Mouse (Mus musculus): ENCODE data around the gene Ccdc88b. TPM values are rescaled to one million over a fixed set of nuclear protein-coding genes. Genes with fewer than 3 reads are reported as not detected.
"Not testable (repeated sequence)": the region's sequence is repeated elsewhere in the genome, so short reads cannot be mapped to it uniquely, and the experiment has no call there.

The Ccdc88b gene
- polyA plus RNA-seq (2015; fragmentation: Nextera tagmentation; extraction: Ambion mirVana), result 0.22 and 0.51 TPM in 2 replicates

GRCm38 (mm10) chr19:6858031-6858430 is at the start of gene Ccdc88b:
Gene Ccdc88b (minus strand): TSS chr19:6858211.
- Histone ChIP-seq H3K36me3 (no peaks in the 10 kb centered on the region), H3K27me3 (peaks cover 21% of the 10 kb centered on the region), H3K9ac (replicated peaks) (no peak within 1 kb of the TSS), H3K4me1 (replicated peaks) (peaks cover 12% of the 10 kb centered on the region; the same call in 1 of the 2 replicates), H3K4me2 (replicated peaks) (no peak within 1 kb of the TSS), H3K9me3 (no peaks in the 10 kb centered on the region), H3K4me3 (replicated peaks) (no peak within 1 kb of the TSS), H3K27ac (no peak within 1 kb of the TSS)
- WGBS, result 85% methylated on average over 7 of the region's 7 CpGs
- ATAC-seq, result no peak

- no peak for ATAC-seq
- Histone ChIP-seq H3K9me3 (no peaks in the 10 kb centered on the region), H3K4me3 (replicated peaks) (no peak overlapping the region), H3K27me3 (no peaks in the 10 kb centered on the region), H3K9ac (replicated peaks) (no peak overlapping the region; the same call in 1 of the 2 replicates), H3K36me3 (peaks cover 48% of the 10 kb centered on the region), H3K27ac (no peak overlapping the region), H3K4me1 (replicated peaks) (peaks cover 36% of the 10 kb centered on the region), H3K4me2 (replicated peaks) (no peak overlapping the region)
- WGBS, result 91% methylated on average over 8 of the region's 8 CpGs
Observed at GRCm38 (mm10) chr19:6907094-6907493, 49.1 kb upstream of the Ccdc88b start.

DNA sequence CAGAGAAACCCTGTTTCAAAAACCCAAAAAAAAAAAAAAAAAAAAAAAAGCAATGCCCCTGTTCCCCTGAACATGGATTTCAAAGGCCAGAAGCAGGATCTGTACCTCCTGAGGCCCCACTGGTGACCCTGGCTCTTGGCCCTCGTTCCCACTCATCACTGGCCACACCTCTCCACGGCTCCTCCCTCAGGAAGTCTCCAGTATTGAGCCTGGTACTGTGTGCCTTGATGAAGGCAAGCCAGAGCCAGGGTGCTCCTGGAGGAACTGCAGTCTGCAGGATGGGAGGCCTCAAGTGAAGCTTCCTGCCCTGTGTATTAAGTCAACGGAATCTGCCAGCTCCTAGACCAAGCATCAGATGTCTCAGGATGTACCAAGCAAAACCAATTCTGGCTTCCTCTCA is 48.2 kb upstream of the Ccdc88b start:
- Histone ChIP-seq H3K4me3 (replicated peaks) (no peak overlapping the region), H3K4me2 (replicated peaks) (no peak overlapping the region), H3K27me3 (no peaks in the 10 kb centered on the region), H3K9me3 (no peaks in the 10 kb centered on the region), H3K27ac (no peak overlapping the region), H3K36me3 (peaks cover 39% of the 10 kb centered on the region), H3K9ac (replicated peaks) (no peak overlapping the region), H3K4me1 (replicated peaks) (peaks cover 29% of the 10 kb centered on the region)
- no peak for ATAC-seq
- WGBS, result 95% methylated on average over 3 of the region's 3 CpGs

DNA sequence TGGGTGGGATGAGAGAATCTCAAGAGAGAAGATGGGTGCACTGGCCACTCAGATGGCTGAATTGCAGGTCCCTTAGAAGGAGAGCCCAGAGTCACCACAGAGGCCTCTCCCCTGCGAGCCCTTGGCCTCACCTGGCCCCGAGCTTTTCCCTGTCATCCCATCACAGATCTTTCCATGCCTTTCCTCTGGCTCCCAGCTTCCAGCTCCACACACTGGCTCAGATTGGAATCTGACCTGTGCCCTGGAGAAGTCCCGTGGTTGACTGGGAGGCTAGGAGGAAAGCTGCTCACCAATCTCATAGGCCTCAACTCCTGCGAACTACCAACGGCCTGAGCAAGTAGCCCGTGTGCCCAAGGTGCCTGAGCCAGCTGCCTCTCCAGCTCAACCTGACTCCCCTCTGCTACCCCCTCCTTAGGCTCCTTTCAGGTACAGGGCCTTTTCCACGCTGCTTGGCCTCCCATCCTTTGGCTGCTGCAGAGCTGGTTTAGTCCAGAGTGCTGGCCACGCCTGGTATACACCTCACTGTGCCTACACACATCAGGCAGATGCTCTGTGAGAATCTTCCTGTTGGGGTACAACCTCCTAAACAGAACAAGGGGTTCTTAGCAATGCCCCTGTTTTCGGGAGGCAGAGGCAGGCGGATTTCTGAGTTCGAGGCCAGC is 47.6 kb upstream of the Ccdc88b start:
- H3K9ac ChIP-seq (replicated peaks), result no peak overlapping the region
- peaks cover 36% of the 10 kb centered on the region for H3K36me3 ChIP-seq
- no peak overlapping the region for H3K27ac ChIP-seq
- no peak overlapping the region for H3K4me3 ChIP-seq (replicated peaks)
- H3K9me3 ChIP-seq, result no peaks in the 10 kb centered on the region
- H3K27me3 ChIP-seq, result no peaks in the 10 kb centered on the region
- H3K4me2 ChIP-seq (replicated peaks), result no peak overlapping the region
- WGBS, result 90% methylated on average over 11 of the region's 11 CpGs
- ATAC-seq, result no peak
- peaks cover 24% of the 10 kb centered on the region for H3K4me1 ChIP-seq (replicated peaks)

DNA sequence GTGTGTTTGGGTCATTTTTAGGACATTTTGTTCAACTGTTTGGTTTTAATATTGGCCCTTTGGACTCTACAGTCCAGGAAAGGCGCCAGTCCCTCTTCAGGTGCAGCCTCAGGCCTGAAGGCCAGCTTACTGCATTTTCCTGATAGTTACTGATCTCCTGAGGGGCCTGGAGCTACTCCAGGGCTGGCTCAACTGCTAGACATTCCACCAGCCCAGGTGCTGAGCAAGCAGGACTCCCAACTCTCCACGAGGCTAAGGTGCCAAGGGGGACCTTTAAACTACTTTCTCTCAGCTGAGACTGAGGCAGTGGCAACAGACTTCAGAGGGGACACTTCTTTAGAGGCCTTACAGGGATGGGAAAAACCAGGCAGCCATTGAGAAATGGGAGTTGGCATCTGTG is 46.8 kb upstream of the Ccdc88b start:
- peaks cover 22% of the 10 kb centered on the region for H3K4me1 ChIP-seq (replicated peaks)
- H3K36me3 ChIP-seq, result peaks cover 36% of the 10 kb centered on the region
- no peaks in the 10 kb centered on the region for H3K27me3 ChIP-seq
- H3K4me3 ChIP-seq (replicated peaks), result no peak overlapping the region
- no peak overlapping the region for H3K4me2 ChIP-seq (replicated peaks)
- ATAC-seq, result no peak
- no peak overlapping the region for H3K27ac ChIP-seq
- H3K9me3 ChIP-seq, result no peaks in the 10 kb centered on the region
- 82% methylated on average over 2 of the region's 2 CpGs for WGBS
- H3K9ac ChIP-seq (replicated peaks), result no peak overlapping the region

DNA sequence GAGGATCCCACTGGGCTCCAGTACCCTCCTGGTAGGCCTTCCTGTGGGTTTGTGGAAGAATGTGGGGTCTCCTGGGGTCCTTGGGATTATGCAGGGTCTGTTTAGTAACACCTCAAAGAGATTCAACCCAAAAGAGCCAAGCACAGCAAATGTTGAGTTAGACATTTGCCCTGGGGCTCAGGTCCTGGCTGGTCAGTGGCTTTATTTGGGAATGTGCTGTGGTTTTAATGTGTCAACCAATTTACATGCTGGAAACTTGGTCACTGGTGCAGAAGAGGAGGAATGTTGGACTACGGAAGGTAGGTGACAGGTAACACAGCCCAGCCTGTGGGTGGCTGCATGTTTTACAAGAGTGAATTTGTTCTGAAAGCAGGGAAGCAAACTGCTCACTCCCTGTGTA is 45.0 kb upstream of the Ccdc88b start:
- no peak for ATAC-seq
- 83% methylated on average over 1 of the region's 1 CpGs for whole genome bisulfite sequencing
- Histone ChIP-seq H3K9ac (replicated peaks) (no peak overlapping the region), H3K4me1 (replicated peaks) (peaks cover 9% of the 10 kb centered on the region), H3K9me3 (no peaks in the 10 kb centered on the region), H3K27ac (no peak overlapping the region), H3K36me3 (peaks cover 36% of the 10 kb centered on the region), H3K27me3 (no peaks in the 10 kb centered on the region), H3K4me3 (replicated peaks) (no peak overlapping the region), H3K4me2 (replicated peaks) (no peak overlapping the region)

DNA sequence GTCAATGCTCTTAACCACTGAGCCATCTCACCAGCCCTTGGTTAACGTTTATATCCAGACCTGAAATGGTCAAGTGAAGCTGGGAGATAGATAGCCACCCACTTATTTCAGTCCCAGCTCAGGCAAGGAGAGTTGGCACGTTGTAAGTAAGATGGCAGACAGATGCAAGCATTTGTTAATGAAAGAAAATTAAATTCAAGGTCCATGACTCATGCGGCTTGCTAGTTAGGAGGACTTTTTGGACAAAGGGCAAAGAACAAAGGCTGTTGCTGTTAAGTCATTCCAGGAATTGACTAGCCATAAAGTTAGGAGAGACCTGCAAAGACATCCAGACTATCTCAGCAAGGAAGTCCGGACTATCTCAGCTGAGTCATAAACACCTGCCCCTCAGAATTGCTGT is 41.6 kb upstream of the Ccdc88b start:
- Histone ChIP-seq H3K4me1 (replicated peaks) (no peaks in the 10 kb centered on the region), H3K27ac (no peak overlapping the region), H3K27me3 (no peaks in the 10 kb centered on the region), H3K36me3 (peaks cover 12% of the 10 kb centered on the region), H3K4me2 (replicated peaks) (no peak overlapping the region), H3K4me3 (replicated peaks) (no peak overlapping the region), H3K9ac (replicated peaks) (no peak overlapping the region), H3K9me3 (0 out of 2 replicates have a peak, but pooled peaks cover 4% of the 10 kb centered on the region)
- WGBS, result 82% methylated on average over 4 of the region's 4 CpGs
- no peak for ATAC-seq

GRCm38 (mm10) chr19:6895608-6896305 is 37.7 kb upstream of the Ccdc88b start:
- not testable (repeated sequence) for H3K27ac ChIP-seq; H3K27me3 ChIP-seq; H3K9me3 ChIP-seq; H3K4me1 ChIP-seq (replicated peaks); H3K4me2 ChIP-seq (replicated peaks); H3K36me3 ChIP-seq; H3K4me3 ChIP-seq (replicated peaks); ATAC-seq; H3K9ac ChIP-seq (replicated peaks)
- 88% methylated on average over 18 of the region's 18 CpGs for WGBS

DNA sequence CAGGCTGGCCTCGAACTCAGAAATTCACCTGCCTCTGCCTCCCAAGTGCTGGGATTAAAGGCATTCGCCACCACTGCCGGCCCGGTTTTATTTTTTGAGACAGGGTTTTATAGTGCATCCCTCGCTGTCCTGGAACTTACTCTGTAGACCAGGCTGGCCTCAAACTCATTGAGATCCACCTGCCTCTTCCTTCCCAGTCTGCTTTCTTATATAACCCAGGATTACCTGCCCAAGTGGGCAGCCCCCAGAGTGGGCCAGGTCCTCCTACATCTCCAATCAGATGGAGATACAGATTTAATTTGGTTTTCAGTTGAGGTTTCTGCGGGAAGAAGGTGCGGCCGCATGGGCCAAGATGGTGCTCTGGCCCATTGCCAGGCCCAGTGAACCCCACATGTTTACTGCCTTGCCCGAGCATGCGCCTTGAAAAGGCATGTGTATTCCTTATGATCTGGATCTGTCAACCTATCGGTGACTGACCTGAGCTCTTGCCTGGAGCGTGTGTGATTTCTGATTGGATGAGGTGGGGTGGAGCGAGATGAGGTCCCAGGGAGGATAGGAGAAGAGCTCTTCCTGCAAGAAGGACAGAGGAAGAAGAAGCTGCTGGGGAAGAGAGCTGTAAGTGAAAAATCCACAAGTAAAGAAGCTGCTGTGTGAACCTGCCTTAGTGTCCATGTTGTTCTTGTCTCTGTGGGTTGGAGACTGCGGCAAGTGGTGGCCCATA is 35.9 kb upstream of the Ccdc88b start:
- 94% methylated on average over 14 of the region's 14 CpGs for WGBS
- no peak overlapping the region for H3K4me3 ChIP-seq (replicated peaks)

GRCm38 (mm10) chr19:6892512-6892911 is 34.5 kb upstream of the Ccdc88b start:
- 75% methylated on average over 4 of the region's 4 CpGs for WGBS
- Histone ChIP-seq H3K4me3 (replicated peaks) (no peak overlapping the region), H3K4me1 (replicated peaks) (no peaks in the 10 kb centered on the region), H3K27me3 (no peaks in the 10 kb centered on the region), H3K9ac (replicated peaks) (no peak overlapping the region), H3K9me3 (0 out of 2 replicates have a peak, but pooled peaks cover 4% of the 10 kb centered on the region), H3K27ac (no peak overlapping the region), H3K36me3 (no peaks in the 10 kb centered on the region), H3K4me2 (replicated peaks) (no peak overlapping the region)
- ATAC-seq, result no peak

More for the DNA sequence above, 35.9 kb upstream of the Ccdc88b start:
- Histone ChIP-seq H3K27ac (no peak overlapping the region), H3K4me1 (replicated peaks) (no peaks in the 10 kb centered on the region), H3K9ac (replicated peaks) (no peak overlapping the region), H3K9me3 (0 out of 2 replicates have a peak, but pooled peaks cover 4% of the 10 kb centered on the region), H3K27me3 (no peaks in the 10 kb centered on the region), H3K36me3 (no peaks in the 10 kb centered on the region), H3K4me2 (replicated peaks) (no peak overlapping the region)
- ATAC-seq, result no peak

DNA sequence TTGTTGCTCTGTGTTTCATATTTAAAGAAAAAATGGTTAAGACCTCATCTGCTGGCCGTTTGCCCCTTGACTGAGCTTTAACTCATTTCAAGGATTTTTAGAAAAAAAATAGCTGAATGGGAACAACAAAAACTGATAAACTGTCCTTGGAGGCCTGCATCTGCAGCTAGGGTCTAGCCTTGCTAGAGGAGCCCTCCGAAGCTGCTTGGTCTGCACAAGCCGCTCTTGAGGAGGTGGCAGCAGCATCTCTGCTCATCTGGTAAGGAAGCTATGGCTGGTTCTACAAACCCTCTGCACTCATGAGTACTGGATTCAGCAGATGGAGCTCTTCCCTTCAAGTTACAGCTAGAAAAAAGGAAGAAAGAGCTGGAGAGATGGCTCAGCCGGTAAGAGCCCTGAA is 20.0 kb upstream of the Ccdc88b start:
- 82% methylated on average over 4 of the region's 4 CpGs for WGBS

GRCm38 (mm10) chr19:6876799-6877198 is 18.8 kb upstream of the Ccdc88b start:
- Histone ChIP-seq H3K27ac (no peak overlapping the region), H3K4me2 (replicated peaks) (no peak overlapping the region), H3K4me1 (replicated peaks) (no peaks in the 10 kb centered on the region), H3K4me3 (replicated peaks) (no peak overlapping the region), H3K9ac (replicated peaks) (no peak overlapping the region), H3K36me3 (no peaks in the 10 kb centered on the region), H3K9me3 (peaks cover 10% of the 10 kb centered on the region), H3K27me3 (no peaks in the 10 kb centered on the region)
- ATAC-seq, result no peak

More for the DNA sequence above, 20.0 kb upstream of the Ccdc88b start:
- no peaks in the 10 kb centered on the region for H3K4me1 ChIP-seq (replicated peaks)
- H3K27ac ChIP-seq, result no peak overlapping the region
- no peaks in the 10 kb centered on the region for H3K27me3 ChIP-seq
- H3K9me3 ChIP-seq, result peaks cover 10% of the 10 kb centered on the region
- no peak overlapping the region for H3K4me3 ChIP-seq (replicated peaks)
- no peaks in the 10 kb centered on the region for H3K36me3 ChIP-seq
- H3K9ac ChIP-seq (replicated peaks), result no peak overlapping the region
- no peak overlapping the region for H3K4me2 ChIP-seq (replicated peaks)
- ATAC-seq, result no peak
